Mouse (Mus musculus) adrenal gland, postnatal 10 days (tissue): ENCODE results near the gene Zfp563. TPM values are rescaled to one million over a fixed set of nuclear protein-coding genes. Genes with fewer than 3 reads are reported as not detected.

Source experiments
- DNase-seq: peaks from one replicate; pipeline ENCODE4 v3.0.0; 2021; ENCODE audit warnings: mixed read lengths
- long read RNA-seq, 2 experiments: library from polyadenylated mRNA; stranded (forward); transcript quantifications; one replicate each; pipeline ENCODE4 v2.0.0; 2021
- total RNA-seq, 2 experiments: library from RNA; stranded (reverse); gene quantifications; 2 replicates each; pipeline ENCODE4 v1.2.3; 2021

Zfp563 gene
- total RNA-seq: 10 to 100 TPM in 1 of 2 experiments, 1 to 10 TPM in 1; 6.3 to 11.1 TPM
- long read RNA-seq, experiment 1, partial matches to known transcripts: 0 of 2 reads
- long read RNA-seq, experiment 1, other reads (novel, unspliced or antisense): 1 of 2 reads
- long read RNA-seq, experiment 2, partial matches to known transcripts: 0 of 2 reads
- long read RNA-seq, experiment 2, other reads (novel, unspliced or antisense): 0 of 2 reads

DNA sequence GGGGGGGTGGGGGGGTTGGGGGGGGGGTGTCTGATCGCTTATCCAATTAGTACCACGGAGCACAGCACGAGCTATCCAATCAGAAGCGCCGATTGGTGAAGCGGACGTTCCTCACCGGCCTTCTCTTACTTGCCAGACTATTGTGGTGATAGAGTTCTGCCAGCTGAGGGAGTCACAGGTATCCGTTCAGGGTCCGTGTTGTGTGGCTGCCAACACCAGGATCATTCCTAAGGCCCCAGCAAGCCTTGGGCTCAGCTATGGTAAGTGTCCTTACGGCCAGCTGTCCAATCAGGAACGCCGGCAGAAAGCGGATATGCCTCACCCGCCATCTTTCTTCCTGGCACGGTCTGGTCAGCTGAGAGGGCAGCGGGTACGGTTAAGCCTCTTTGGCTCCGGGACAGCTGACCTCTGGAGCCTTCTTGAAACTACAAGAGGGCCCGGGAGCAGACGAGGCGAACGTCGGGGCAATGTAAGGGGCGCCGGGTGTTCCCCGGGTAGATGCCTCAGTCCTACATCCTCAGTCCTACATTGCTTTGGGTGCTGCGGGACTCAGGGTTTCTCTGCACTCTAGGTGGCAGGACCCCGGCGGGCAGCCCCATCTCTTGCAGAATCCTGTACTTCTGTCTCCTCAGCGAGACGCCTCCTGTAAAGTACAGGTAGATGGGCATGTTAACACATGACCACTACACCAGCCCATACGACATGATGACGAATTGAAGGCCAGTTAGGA lies at the start of gene Zfp563:
Gene Zfp563, plus strand, starts transcription at position 91 of the 730 bp plus-strand sequence.
- DNase-seq: peak; percentile 96

DNA sequence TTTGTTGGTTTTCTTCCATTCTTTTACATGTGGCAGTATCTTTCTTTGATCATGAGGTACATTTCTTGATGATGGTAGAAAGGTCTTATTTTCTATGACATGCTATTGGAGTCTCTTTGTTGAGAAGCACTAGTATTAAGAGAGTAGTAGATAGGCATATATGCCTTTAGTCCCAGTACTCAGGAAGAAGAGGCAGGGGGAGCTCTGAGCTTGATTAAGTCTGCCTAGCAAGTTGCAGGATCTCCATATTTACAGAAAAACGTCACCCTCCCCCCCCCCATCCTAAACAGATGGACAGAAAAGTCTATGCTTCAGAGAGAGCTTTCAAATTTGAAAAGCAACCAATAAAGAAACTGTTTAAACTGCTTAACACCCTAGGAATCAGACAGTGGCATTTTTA lies 30.3 kb upstream of the Zfp563 start:
- DNase-seq: no peak

DNA sequence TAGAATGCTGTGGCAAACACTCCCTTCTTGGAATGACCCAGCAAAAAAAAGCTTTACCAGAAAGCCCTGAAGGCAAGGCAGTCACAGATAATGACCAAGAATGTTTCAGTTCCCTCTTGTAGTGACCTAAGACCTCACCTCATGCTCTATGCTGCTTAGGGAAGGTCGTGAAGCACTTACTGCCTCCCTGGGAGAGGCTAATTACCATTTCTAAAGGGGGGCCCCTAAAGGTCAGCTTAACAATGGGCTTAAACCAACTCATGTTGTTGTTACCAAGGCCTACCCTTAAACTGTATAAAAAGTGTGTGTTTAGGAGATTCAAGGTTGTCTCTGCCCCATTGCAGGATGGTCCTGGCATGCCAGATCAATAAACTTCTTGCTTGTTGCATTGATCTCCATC lies 26.1 kb upstream of the Zfp563 start:
- no peak for DNase-seq

DNA sequence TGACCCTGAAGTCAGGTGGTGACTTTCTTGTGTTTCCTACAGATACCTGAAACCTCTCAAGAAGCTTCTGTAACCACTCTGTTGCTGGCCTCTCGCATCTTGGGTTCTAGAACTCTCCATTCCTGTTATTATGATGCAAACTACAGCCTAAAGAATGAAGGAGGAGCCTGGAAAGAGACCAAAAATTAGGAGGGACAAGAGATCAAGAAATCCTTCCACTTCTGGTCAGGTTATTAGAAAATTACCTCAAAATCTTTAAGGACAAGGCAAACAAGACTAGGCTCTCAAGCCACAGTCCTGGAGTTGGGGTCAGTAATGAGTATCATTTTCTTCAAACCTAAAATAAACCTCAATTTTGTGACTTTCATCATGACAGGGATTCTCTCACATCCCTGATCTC lies 21.2 kb upstream of the Zfp563 start, which contains the start of gene 4921501E09Rik:
Gene 4921501E09Rik, minus strand, starts transcription at position 101 of the 400 bp plus-strand sequence.
- no peak for DNase-seq

DNA sequence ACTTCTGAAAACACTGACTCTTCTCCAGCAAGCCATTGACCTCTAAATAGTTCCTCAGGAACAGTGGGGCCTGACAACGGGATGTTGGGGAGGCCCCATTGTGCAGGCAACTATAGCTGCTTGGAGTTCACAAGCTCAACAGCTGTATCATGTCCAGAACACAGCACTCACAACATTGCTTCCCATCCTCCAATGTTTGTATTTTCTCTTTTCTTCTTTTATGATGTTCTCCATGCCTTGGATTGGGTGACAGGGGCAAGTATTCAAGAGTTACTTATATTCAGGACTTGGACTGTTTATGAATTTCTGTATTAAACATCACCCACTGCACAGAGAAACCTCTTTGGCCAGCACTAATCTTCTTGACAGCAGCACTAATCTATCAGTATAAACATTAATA lies 2.5 kb downstream of the Zfp563 start:
- DNase-seq: no peak

DNA sequence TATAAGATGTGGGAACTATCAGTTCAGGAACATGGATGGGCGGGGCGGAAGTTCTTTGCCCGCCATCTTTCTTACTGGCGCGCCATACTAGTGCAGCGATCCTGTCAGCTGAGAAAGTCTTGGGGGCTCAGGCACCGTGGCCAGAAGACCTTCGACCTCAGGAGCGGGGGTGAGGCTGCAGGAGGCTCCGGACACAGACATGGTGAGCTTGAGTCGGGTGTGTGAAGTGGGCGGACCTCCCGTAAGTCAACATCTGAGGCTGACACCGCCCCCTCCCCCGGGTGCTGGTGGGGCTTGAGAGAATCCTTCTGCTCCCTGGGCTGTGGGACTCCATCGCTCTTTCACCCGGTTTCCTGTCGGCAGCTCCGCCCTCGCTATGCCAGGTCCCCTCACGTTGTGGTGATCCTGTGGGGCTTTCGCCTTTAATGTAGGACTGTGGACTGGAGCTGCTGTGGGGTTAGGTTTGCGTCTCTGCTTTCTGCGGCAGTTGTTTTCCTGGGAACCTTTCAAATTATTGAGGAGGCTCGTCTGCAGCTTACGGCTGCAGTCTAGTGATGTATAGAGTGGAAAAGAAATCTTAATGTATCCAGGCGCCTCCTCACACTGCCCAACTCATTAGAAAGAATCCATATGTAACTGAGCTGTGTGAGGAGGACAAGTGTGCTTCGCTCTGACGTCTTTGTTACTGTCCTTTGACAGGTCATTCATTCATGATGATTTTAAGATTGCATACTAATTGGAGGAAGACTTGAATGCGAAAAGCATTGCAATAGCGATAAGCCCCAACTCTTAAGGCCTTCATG lies 3.5 kb downstream of the Zfp563 start:
- DNase-seq: peak; percentile 89

DNA sequence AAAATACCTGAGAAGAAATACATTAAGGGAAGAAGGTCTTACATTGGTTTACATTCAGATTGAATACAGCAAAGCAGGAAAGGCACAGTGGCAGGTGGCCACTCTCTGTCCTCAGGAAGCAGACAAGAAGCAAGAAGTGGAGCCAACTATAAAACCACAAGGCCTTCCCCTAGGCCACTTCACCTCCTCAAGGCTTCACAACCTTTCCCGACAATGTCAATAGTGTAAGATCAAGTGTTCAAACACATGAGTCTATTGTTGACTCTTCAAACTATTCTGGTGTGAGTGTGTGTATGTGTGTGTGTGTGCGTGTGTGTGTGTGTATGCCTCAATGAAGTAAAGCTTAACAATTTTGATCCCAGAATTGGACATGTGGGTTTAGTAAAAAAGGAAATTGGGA lies 8.3 kb downstream of the Zfp563 start:
- no peak for DNase-seq

DNA sequence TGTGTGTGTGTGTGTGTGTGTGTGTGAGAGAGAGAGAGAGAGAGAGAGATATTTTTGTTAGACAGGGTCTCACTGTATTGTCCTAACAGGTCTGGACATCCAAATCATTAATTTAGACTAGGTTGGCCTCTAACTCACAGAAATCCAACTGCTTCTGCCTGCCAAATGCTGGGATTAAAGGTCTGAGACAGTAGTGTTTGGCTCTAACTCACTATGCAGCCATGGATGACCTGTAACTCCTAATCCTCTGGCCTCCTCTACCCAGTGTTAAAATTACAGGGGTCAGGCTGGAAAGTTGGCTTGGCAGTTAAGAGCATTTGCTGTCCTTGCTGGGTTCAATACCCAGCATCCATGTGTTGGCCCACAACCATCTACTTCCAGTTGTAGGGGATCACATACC lies 35.4 kb downstream of the Zfp563 start:
- no peak for DNase-seq

DNA sequence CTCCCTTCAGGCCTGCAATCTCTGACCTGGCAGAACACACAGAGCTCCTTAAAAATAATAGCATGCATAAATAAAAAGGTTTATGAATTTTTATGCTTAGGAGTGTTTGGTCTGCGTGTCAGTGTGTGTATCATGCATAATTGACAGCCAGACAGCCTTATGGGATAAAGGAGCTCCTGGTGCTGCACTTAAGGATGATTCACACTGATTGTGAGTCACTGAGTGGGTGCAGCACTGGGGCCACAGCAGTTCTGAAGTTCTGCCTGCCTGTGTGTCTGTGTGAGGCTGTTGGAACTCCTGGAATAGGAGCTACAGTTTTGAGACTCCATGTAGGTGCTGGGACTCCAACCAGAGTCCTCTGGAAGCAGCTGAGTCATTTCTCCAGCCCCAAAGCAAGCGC lies 37.1 kb downstream of the Zfp563 start:
- no peak for DNase-seq

DNA sequence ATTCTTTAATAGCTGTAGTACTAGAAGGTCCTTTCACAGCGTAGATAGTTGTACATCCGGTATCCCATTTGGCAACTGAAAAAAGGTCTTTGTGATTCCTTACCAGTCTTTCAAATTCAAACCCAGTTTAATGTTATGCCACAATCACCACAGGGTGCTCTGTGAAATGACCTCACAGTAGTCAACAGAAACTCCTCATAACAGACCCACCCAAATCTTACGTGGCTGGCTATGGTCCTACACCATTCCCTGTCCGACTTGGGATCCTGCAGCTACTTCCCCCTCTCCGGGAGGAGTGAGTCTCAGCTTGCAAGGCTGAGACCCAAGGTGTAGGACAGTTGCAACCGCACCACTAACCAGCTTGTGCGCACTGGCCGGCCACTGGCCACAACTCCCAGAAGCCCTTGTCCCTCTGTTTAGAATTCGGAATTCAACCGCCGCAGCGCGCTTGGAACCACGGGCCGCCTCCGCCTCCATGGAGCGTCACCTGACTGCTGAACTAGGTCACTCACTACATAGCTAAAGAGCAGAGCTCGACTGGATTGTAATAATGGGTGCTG lies 50.2 kb downstream of the Zfp563 start, which contains the start of gene Morc2b:
Gene Morc2b, minus strand, starts transcription at position 423 of the 560 bp plus-strand sequence.
- DNase-seq: no peak

Other genes starting within 250 kb of the Zfp563 start
- 1 to 10 TPM; 7.3 to 9.2 TPM for gene Zfp870, start 197.7 kb upstream of the Zfp563 start, total RNA-seq
- 1 to 10 TPM; 2.0 to 2.1 TPM for gene Cyp4f14, start 172.0 kb upstream of the Zfp563 start, total RNA-seq
- 10 to 100 TPM; 41.5 to 56.3 TPM for gene Cyp4f13, start 141.9 kb upstream of the Zfp563 start, total RNA-seq
- 1 to 10 TPM; 4.4 TPM for gene Zfp472, start 123.5 kb upstream of the Zfp563 start, total RNA-seq
- 1 to 10 TPM; 7.6 to 9.9 TPM for gene Zfp952, start 96.2 kb upstream of the Zfp563 start, total RNA-seq
- gene Zfp763, start 55.9 kb upstream of the Zfp563 start, total RNA-seq: 1 to 10 TPM; 5.9 to 8.7 TPM
- gene 4921501E09Rik, start 21.3 kb upstream of the Zfp563 start, total RNA-seq: not detected
- under 1 TPM in 1 of 2 experiments, not detected in 1; 0.15 TPM for gene Morc2b, start 50.4 kb downstream of the Zfp563 start, total RNA-seq
- gene Olfr55, start 79.1 kb downstream of the Zfp563 start, total RNA-seq: not detected
- not detected for gene Olfr239, start 102.0 kb downstream of the Zfp563 start, total RNA-seq
- gene Olfr1564, start 132.4 kb downstream of the Zfp563 start, total RNA-seq: under 1 TPM in 1 of 2 experiments, not detected in 1; 0.06 TPM
- gene Zfp955a, start 165.8 kb downstream of the Zfp563 start, total RNA-seq: 10 to 100 TPM in 1 of 2 experiments, 1 to 10 TPM in 1; 6.0 to 11.6 TPM
- gene Olfr63, start 175.4 kb downstream of the Zfp563 start, total RNA-seq: under 1 TPM in 1 of 2 experiments, not detected in 1; 0.03 TPM
- gene Zfp955b, start 200.2 kb downstream of the Zfp563 start, total RNA-seq: 10 to 100 TPM in 1 of 2 experiments, 1 to 10 TPM in 1; 8.9 to 15.2 TPM